Mouse (Mus musculus): Measurements from ENCODE around the gene March1. TPM values are rescaled to one million over a fixed set of nuclear protein-coding genes. Genes with fewer than 3 reads are reported as not detected.

Gene March1
- polyA plus RNA-seq, 1 experiment from 2014 or later: 14.1 TPM

- Histone ChIP-seq H3K9me3 (replicated peaks; ENCODE audit: control insufficient read depth, low read length) (no peaks in the 10 kb centered on the region), H3K4me3 (ENCODE audit: low read depth, low read length) (no peak overlapping the region), H3K4me2 (ENCODE audit: low read length) (no peak overlapping the region), H3K27ac (ENCODE audit: low read depth, low read length) (no peak overlapping the region), H3K36me3 (ENCODE audit: control insufficient read depth, insufficient read depth, low read length) (no peaks in the 10 kb centered on the region), H3K27me3 (replicated peaks; ENCODE audit: control insufficient read depth, insufficient read depth, low read length) (no peaks in the 10 kb centered on the region), H3K9ac (ENCODE audit: low read length) (no peak overlapping the region), H3K4me1 (ENCODE audit: control insufficient read depth, insufficient read depth, low read length) (no peaks in the 10 kb centered on the region)
- ATAC-seq (peak; percentile 42; the same call in 1 of the 2 replicates), DNase-seq (ENCODE audit: low spot score) (peak; percentile 46)
- WGBS: 74% methylated on average over 1 of the region's 1 CpGs
Measured at GRCm38 (mm10) chr8:66098148-66098547, 480.4 kb downstream of the March1 start.

- DNase-seq (ENCODE audit: low spot score): no peak
- Histone ChIP-seq H3K27ac (ENCODE audit: low read depth, low read length) (no peak overlapping the region), H3K4me1 (ENCODE audit: control insufficient read depth, insufficient read depth, low read length) (no peaks in the 10 kb centered on the region), H3K36me3 (ENCODE audit: control insufficient read depth, insufficient read depth, low read length) (no peaks in the 10 kb centered on the region), H3K4me3 (ENCODE audit: low read depth, low read length) (no peak overlapping the region), H3K27me3 (replicated peaks; ENCODE audit: control insufficient read depth, insufficient read depth, low read length) (no peaks in the 10 kb centered on the region), H3K9ac (ENCODE audit: low read length) (no peak overlapping the region), H3K9me3 (replicated peaks; ENCODE audit: control insufficient read depth, low read length) (no peaks in the 10 kb centered on the region), H3K4me2 (ENCODE audit: low read length) (no peak overlapping the region)
- no peak for ATAC-seq
- WGBS: 58% methylated on average over 2 of the region's 2 CpGs
Measured at GRCm38 (mm10) chr8:66119294-66119693, 501.6 kb downstream of the March1 start.

- no peak for ATAC-seq
- no peak overlapping the region for H3K4me2 ChIP-seq (ENCODE audit: low read length)
- 80% methylated on average over 1 of the region's 1 CpGs for WGBS
Measured at GRCm38 (mm10) chr8:66159648-66160047, 541.9 kb downstream of the March1 start.

GRCm38 (mm10) chr8:66166835-66167234, 549.1 kb downstream of the March1 start:
- Histone ChIP-seq H3K4me1 (ENCODE audit: control insufficient read depth, insufficient read depth, low read length) (no peaks in the 10 kb centered on the region), H3K9ac (ENCODE audit: low read length) (no peak overlapping the region), H3K9me3 (replicated peaks; ENCODE audit: control insufficient read depth, low read length) (no peaks in the 10 kb centered on the region), H3K36me3 (ENCODE audit: control insufficient read depth, insufficient read depth, low read length) (no peaks in the 10 kb centered on the region), H3K27me3 (replicated peaks; ENCODE audit: control insufficient read depth, insufficient read depth, low read length) (no peaks in the 10 kb centered on the region), H3K27ac (ENCODE audit: low read depth, low read length) (no peak overlapping the region), H3K4me3 (ENCODE audit: low read depth, low read length) (no peak overlapping the region), H3K4me2 (ENCODE audit: low read length) (no peak overlapping the region)
- WGBS: 75% methylated on average over 1 of the region's 1 CpGs
- DNase-seq (ENCODE audit: low spot score): no peak
- ATAC-seq: no peak

More at GRCm38 (mm10) chr8:66159648-66160047, 541.9 kb downstream of the March1 start:
- DNase-seq (ENCODE audit: low spot score): no peak
- no peaks in the 10 kb centered on the region for H3K27me3 ChIP-seq (replicated peaks; ENCODE audit: control insufficient read depth, insufficient read depth, low read length)
- no peaks in the 10 kb centered on the region for H3K9me3 ChIP-seq (replicated peaks; ENCODE audit: control insufficient read depth, low read length)
- H3K4me3 ChIP-seq (ENCODE audit: low read depth, low read length): no peak overlapping the region
- H3K9ac ChIP-seq (ENCODE audit: low read length): no peak overlapping the region
- no peaks in the 10 kb centered on the region for H3K4me1 ChIP-seq (ENCODE audit: control insufficient read depth, insufficient read depth, low read length)
- no peaks in the 10 kb centered on the region for H3K36me3 ChIP-seq (ENCODE audit: control insufficient read depth, insufficient read depth, low read length)
- no peak overlapping the region for H3K27ac ChIP-seq (ENCODE audit: low read depth, low read length)

- Histone ChIP-seq H3K9ac (ENCODE audit: low read length) (no peak overlapping the region), H3K9me3 (replicated peaks; ENCODE audit: control insufficient read depth, low read length) (no peaks in the 10 kb centered on the region), H3K36me3 (ENCODE audit: control insufficient read depth, insufficient read depth, low read length) (no peaks in the 10 kb centered on the region), H3K4me2 (ENCODE audit: low read length) (no peak overlapping the region), H3K4me1 (ENCODE audit: control insufficient read depth, insufficient read depth, low read length) (no peaks in the 10 kb centered on the region), H3K4me3 (ENCODE audit: low read depth, low read length) (no peak overlapping the region), H3K27me3 (replicated peaks; ENCODE audit: control insufficient read depth, insufficient read depth, low read length) (no peaks in the 10 kb centered on the region), H3K27ac (ENCODE audit: low read depth, low read length) (no peak overlapping the region)
- ATAC-seq: no peak
- 89% methylated on average over 2 of the region's 2 CpGs for WGBS
- DNase-seq (ENCODE audit: low spot score): no peak
Measured at GRCm38 (mm10) chr8:66167405-66168173, 549.9 kb downstream of the March1 start.

- DNase-seq (ENCODE audit: low spot score) (no peak), ATAC-seq (no peak)
- WGBS: 88% methylated on average over 1 of the region's 1 CpGs
Measured at GRCm38 (mm10) chr8:66179336-66179735, 561.6 kb downstream of the March1 start.

GRCm38 (mm10) chr8:66181265-66181664, 563.6 kb downstream of the March1 start:
- 91% methylated on average over 4 of the region's 4 CpGs for WGBS
- DNase-seq (ENCODE audit: low spot score) (no peak), ATAC-seq (no peak)
- Histone ChIP-seq H3K4me1 (ENCODE audit: control insufficient read depth, insufficient read depth, low read length) (no peaks in the 10 kb centered on the region), H3K36me3 (ENCODE audit: control insufficient read depth, insufficient read depth, low read length) (no peaks in the 10 kb centered on the region), H3K9ac (ENCODE audit: low read length) (no peak overlapping the region), H3K4me2 (ENCODE audit: low read length) (no peak overlapping the region), H3K27me3 (replicated peaks; ENCODE audit: control insufficient read depth, insufficient read depth, low read length) (no peaks in the 10 kb centered on the region), H3K9me3 (replicated peaks; ENCODE audit: control insufficient read depth, low read length) (no peaks in the 10 kb centered on the region), H3K27ac (ENCODE audit: low read depth, low read length) (no peak overlapping the region), H3K4me3 (ENCODE audit: low read depth, low read length) (no peak overlapping the region)

More at GRCm38 (mm10) chr8:66179336-66179735, 561.6 kb downstream of the March1 start:
- H3K9ac ChIP-seq (ENCODE audit: low read length): no peak overlapping the region
- no peak overlapping the region for H3K27ac ChIP-seq (ENCODE audit: low read depth, low read length)
- H3K4me3 ChIP-seq (ENCODE audit: low read depth, low read length): no peak overlapping the region
- H3K36me3 ChIP-seq (ENCODE audit: control insufficient read depth, insufficient read depth, low read length): no peaks in the 10 kb centered on the region
- no peaks in the 10 kb centered on the region for H3K27me3 ChIP-seq (replicated peaks; ENCODE audit: control insufficient read depth, insufficient read depth, low read length)
- H3K4me1 ChIP-seq (ENCODE audit: control insufficient read depth, insufficient read depth, low read length): no peaks in the 10 kb centered on the region
- no peaks in the 10 kb centered on the region for H3K9me3 ChIP-seq (replicated peaks; ENCODE audit: control insufficient read depth, low read length)
- no peak overlapping the region for H3K4me2 ChIP-seq (ENCODE audit: low read length)

GRCm38 (mm10) chr8:66182257-66182656, 564.6 kb downstream of the March1 start:
- Histone ChIP-seq H3K4me3 (ENCODE audit: low read depth, low read length) (no peak overlapping the region), H3K36me3 (ENCODE audit: control insufficient read depth, insufficient read depth, low read length) (no peaks in the 10 kb centered on the region), H3K27me3 (replicated peaks; ENCODE audit: control insufficient read depth, insufficient read depth, low read length) (no peaks in the 10 kb centered on the region), H3K9me3 (replicated peaks; ENCODE audit: control insufficient read depth, low read length) (no peaks in the 10 kb centered on the region), H3K4me2 (ENCODE audit: low read length) (no peak overlapping the region), H3K27ac (ENCODE audit: low read depth, low read length) (no peak overlapping the region), H3K9ac (ENCODE audit: low read length) (no peak overlapping the region), H3K4me1 (ENCODE audit: control insufficient read depth, insufficient read depth, low read length) (no peaks in the 10 kb centered on the region)
- WGBS: 82% methylated on average over 3 of the region's 3 CpGs
- DNase-seq (ENCODE audit: low spot score) (no peak), ATAC-seq (no peak)

GRCm38 (mm10) chr8:66183454-66183853, 565.8 kb downstream of the March1 start:
- H3K4me3 ChIP-seq (ENCODE audit: low read depth, low read length): no peak overlapping the region
- H3K9me3 ChIP-seq (replicated peaks; ENCODE audit: control insufficient read depth, low read length): no peaks in the 10 kb centered on the region
- ATAC-seq (peak; percentile 18; the same call in 1 of the 2 replicates), DNase-seq (ENCODE audit: low spot score) (peak; percentile 30)
- H3K4me2 ChIP-seq (ENCODE audit: low read length): no peak overlapping the region
- H3K27me3 ChIP-seq (replicated peaks; ENCODE audit: control insufficient read depth, insufficient read depth, low read length): no peaks in the 10 kb centered on the region
- H3K36me3 ChIP-seq (ENCODE audit: control insufficient read depth, insufficient read depth, low read length): no peaks in the 10 kb centered on the region
- H3K27ac ChIP-seq (ENCODE audit: low read depth, low read length): no peak overlapping the region
- WGBS: 55% methylated on average over 2 of the region's 2 CpGs
- no peak overlapping the region for H3K9ac ChIP-seq (ENCODE audit: low read length)
- H3K4me1 ChIP-seq (ENCODE audit: control insufficient read depth, insufficient read depth, low read length): no peaks in the 10 kb centered on the region

Data from forebrain, embryonic 14.5 days (tissue).